9 mouse cellular contexts compared by ENCODE assay signal in genomic region chr7:129469496-129469895, GRCm38 (mm10).
A peak's percentile ranks its signal among the peaks of the same experiment; 100 is the strongest.
DNase-seq lines count a peak whose midpoint lies in the region; ATAC-seq and TF ChIP-seq lines count a peak whose summit lies in the region.
"Had no signal": no experiment of that assay in that cellular context is flagged by ENCODE, and none has a peak within 500 bp of the region (broad histone marks: within the 10 kb centered on the region; RNA-seq: fewer than 3 reads in every experiment).

No protein-coding gene starts in this region.

- DNase-seq in neural tube, embryonic 10.5 days (ENCODE audit: extremely low spot score, low spot score), result peak; percentile 79
- DNase-seq in adrenal gland, postnatal 25 days, result peak; percentile 59
- DNase-seq in hindbrain, postnatal 0 days (ENCODE audit: low spot score), result peak; percentile 30
- DNase-seq in lung, adult 2 months, result peak; percentile 36
- DNase-seq in urinary bladder, postnatal 14 days (ENCODE audit: low spot score), result peak; percentile 70
- no peak for DNase-seq in right cerebral cortex, postnatal 36 days (ENCODE audit: low spot score in 2 of 2)
- DNase-seq in cerebellum, adult 11-12 months, result no peak

- H3K27ac ChIP-seq in neural tube, embryonic 15.5 days (replicated peaks), result no peak overlapping the region
- no peak overlapping the region for H3K27ac ChIP-seq in hindbrain, postnatal 0 days
- H3K27ac ChIP-seq: stomach, embryonic 15.5 days had no signal

- no peak for TF ChIP-seq CTCF in hindbrain, postnatal 0 days (IDR thresholded peaks at IDR 0.05; ENCODE audit: low read depth)
- no peak for TF ChIP-seq CTCF in lung, adult 2 months (IDR thresholded peaks at IDR 0.05; ENCODE audit: insufficient read depth, low read length)

- H3K27me3 ChIP-seq in neural tube, embryonic 15.5 days (replicated peaks), result 0 out of 2 replicates have a peak, but pooled peaks cover 4% of the 10 kb centered on the region
- no peaks in the 10 kb centered on the region for H3K27me3 ChIP-seq in hindbrain, postnatal 0 days (ENCODE audit: insufficient read depth, low read length)
- H3K27me3 ChIP-seq: stomach, embryonic 15.5 days had no signal

- ATAC-seq in neural tube, embryonic 15.5 days (ENCODE audit: low FRiP score), result no peak
- ATAC-seq in hindbrain, postnatal 0 days, result no peak

- H3K4me1 ChIP-seq in neural tube, embryonic 15.5 days, result no peaks in the 10 kb centered on the region
- no peaks in the 10 kb centered on the region for H3K4me1 ChIP-seq in hindbrain, postnatal 0 days (ENCODE audit: insufficient read depth, low read length)
- no peaks in the 10 kb centered on the region for H3K4me1 ChIP-seq in lung, adult 2 months (ENCODE audit: control insufficient read depth, insufficient read depth, low read length)
- H3K4me1 ChIP-seq: stomach, embryonic 15.5 days had no signal

- no peaks in the 10 kb centered on the region for H3K9me3 ChIP-seq in neural tube, embryonic 15.5 days (replicated peaks)
- H3K9me3 ChIP-seq in hindbrain, postnatal 0 days (ENCODE audit: low read length), result no peaks in the 10 kb centered on the region
- H3K9me3 ChIP-seq: stomach, embryonic 15.5 days had no signal

- H3K4me3 ChIP-seq in neural tube, embryonic 15.5 days (replicated peaks), result no peak overlapping the region
- H3K4me3 ChIP-seq in hindbrain, postnatal 0 days (ENCODE audit: low read length), result no peak overlapping the region
- no peak overlapping the region for H3K4me3 ChIP-seq in lung, adult 2 months (replicated peaks; ENCODE audit: extremely low read depth, low read depth, low read length)
- H3K4me3 ChIP-seq: stomach, embryonic 15.5 days had no signal

- H3K9ac ChIP-seq in neural tube, embryonic 15.5 days (replicated peaks), result no peak overlapping the region
- no peak overlapping the region for H3K9ac ChIP-seq in hindbrain, postnatal 0 days (replicated peaks; ENCODE audit: low read length)
- H3K9ac ChIP-seq: stomach, embryonic 15.5 days had no signal

- WGBS in neural tube, embryonic 15.5 days, result 20% methylated on average over 3 of the region's 3 CpGs
- 17% methylated on average over 3 of the region's 3 CpGs for WGBS in hindbrain, postnatal 0 days
- 4% methylated on average over 3 of the region's 3 CpGs for WGBS in lung, adult 2 months

- no peak overlapping the region for H3K4me2 ChIP-seq in neural tube, embryonic 15.5 days
- H3K4me2 ChIP-seq in hindbrain, postnatal 0 days (ENCODE audit: low read depth, low read length), result no peak overlapping the region
- H3K4me2 ChIP-seq: stomach, embryonic 15.5 days had no signal

- no peaks in the 10 kb centered on the region for H3K36me3 ChIP-seq in neural tube, embryonic 15.5 days
- no peaks in the 10 kb centered on the region for H3K36me3 ChIP-seq in hindbrain, postnatal 0 days (ENCODE audit: insufficient read depth, low read length)
- H3K36me3 ChIP-seq: stomach, embryonic 15.5 days had no signal

- no peak for TF ChIP-seq POLR2A in lung, adult 2 months (IDR thresholded peaks at IDR 0.05; ENCODE audit: borderline replicate concordance, extremely low read depth, low read depth, low read length)

Comparison
In these comparisons a context has a peak if more than half of its experiments do, and no peak if none do; other contexts are left out.
1. DNase-seq: peak in neural tube, embryonic 10.5 days (single experiment), adrenal gland, postnatal 25 days (single experiment), hindbrain, postnatal 0 days (single experiment), lung, adult 2 months (single experiment) and urinary bladder, postnatal 14 days (single experiment); none in right cerebral cortex, postnatal 36 days (0 of 2) and cerebellum, adult 11-12 months (single experiment).